Mouse (Mus musculus) limb, embryonic 14.5 days (tissue): ENCODE measurements around the gene Zfp341. TPM values are rescaled to one million over a fixed set of nuclear protein-coding genes. Genes with fewer than 3 reads are reported as not detected.

Source experiments
- ATAC-seq: fragments of 200-750 bp; cut with Nextera tagmentation; 2 replicates; pipeline ENCODE4 v1.8.0; 2017; ENCODE audit warnings: low read depth, moderate number of reproducible peaks, moderate TSS enrichment; ENCODE audit not compliant: low FRiP score
- DNase-seq: peaks from one replicate; pipeline ENCODE4 v3.0.0-alpha.2; 2015; ENCODE audit warnings: low spot score
- H3K27ac ChIP-seq: fragments of 300-500 bp; sonication (generic); replicated peaks from 2 replicates; pipeline ENCODE4 v1.5.1; 2014; ENCODE audit warnings: low read depth, mild to moderate bottlenecking, low read length, moderate library complexity, mixed read lengths
- H3K27me3 ChIP-seq: fragments of 300-500 bp; sonication (generic); 2 replicates; pipeline ENCODE4 v1.6.1; 2014; ENCODE audit warnings: low read length, mixed read lengths; ENCODE audit not compliant: control insufficient read depth, insufficient read depth
- H3K36me3 ChIP-seq: fragments of 300-500 bp; sonication (generic); 2 replicates; pipeline ENCODE4 v1.6.1; 2014; ENCODE audit warnings: mild to moderate bottlenecking, low read length, moderate library complexity, mixed read lengths; ENCODE audit not compliant: control insufficient read depth, insufficient read depth
- H3K4me1 ChIP-seq: fragments of 300-500 bp; sonication (generic); 2 replicates; pipeline ENCODE4 v1.6.1; 2014; ENCODE audit warnings: antibody characterized with exemption, low read length, mixed read lengths; ENCODE audit not compliant: control insufficient read depth, insufficient read depth
- H3K4me2 ChIP-seq: fragments of 300-500 bp; sonication (generic); replicated peaks from 2 replicates; pipeline ENCODE4 v1.6.1; 2014; ENCODE audit warnings: low read depth, mild to moderate bottlenecking, low read length, moderate library complexity; ENCODE audit not compliant: severe bottlenecking
- H3K4me3 ChIP-seq: fragments of 300-500 bp; sonication (generic); replicated peaks from 2 replicates; pipeline ENCODE4 v1.5.1; 2014; ENCODE audit warnings: low read length
- H3K9ac ChIP-seq: fragments of 300-500 bp; sonication (generic); 2 replicates; pipeline ENCODE4 v1.6.1; 2014; ENCODE audit warnings: mild to moderate bottlenecking, low read depth, low read length, moderate library complexity; ENCODE audit not compliant: severe bottlenecking
- H3K9me3 ChIP-seq: fragments of 300-500 bp; sonication (generic); 2 replicates; pipeline ENCODE4 v1.6.1; 2016; ENCODE audit warnings: low read length; ENCODE audit not compliant: control insufficient read depth
- POLR2A ChIP-seq: fragments of 200-500 bp; IDR thresholded peaks from 2 replicates; pipeline ENCODE4 v1.8.0; 2012; ENCODE audit warnings: inconsistent platforms, mild to moderate bottlenecking, moderate library complexity, borderline replicate concordance; ENCODE audit not compliant: insufficient read depth, insufficient read length; ENCODE audit errors: extremely low read depth
- WGBS: fragments of 180-500 bp; shearing (Covaris S2); extraction: QIAGEN DNeasy Blood & Tissue Kit; methylation state at CpG from one replicate; pipeline ENCODE4 v1.1.7; 2014; 5-methylcytosine and 5-hydroxymethylcytosine counted together
- polyA plus RNA-seq, 2 experiments: library from polyadenylated mRNA; depleted of rRNA in 1 of 2; stranded (reverse) in 1 of 2; unstranded in 1 of 2; fragments of >200 nt; fragmentation: Nextera tagmentation in 1 of 2; extraction: Ambion mirVana in 1 of 2; gene quantifications; 2 replicates each; pipeline versions ENCODE4 v1.2.1 to v1.2.3; 2012 to 2014

Gene Zfp341
- polyA plus RNA-seq, 2 experiments = 1.1 to 7.1 TPM

GRCm38 (mm10) chr2:154682712-154683111 lies 69.6 kb downstream of the Zfp341 start:
- Histone ChIP-seq H3K9ac (no peak overlapping the region), H3K27me3 (no peaks in the 10 kb centered on the region), H3K4me1 (peaks cover 3% of the 10 kb centered on the region), H3K9me3 (no peaks in the 10 kb centered on the region), H3K27ac (no peak overlapping the region), H3K4me2 (no peak overlapping the region), H3K36me3 (peaks cover 7% of the 10 kb centered on the region; the same call in 1 of the 2 replicates), H3K4me3 (no peak overlapping the region)
- ATAC-seq (no peak), DNase-seq (no peak)
- no peak for TF ChIP-seq POLR2A
- 31% methylated on average over 1 of the region's 1 CpGs for WGBS

- no peak overlapping the region for H3K9ac ChIP-seq
- no peak overlapping the region for H3K27ac ChIP-seq
- no peaks in the 10 kb centered on the region for H3K9me3 ChIP-seq
- no peak for DNase-seq
- no peak overlapping the region for H3K4me2 ChIP-seq
- H3K4me1 ChIP-seq = no peaks in the 10 kb centered on the region
- H3K27me3 ChIP-seq = no peaks in the 10 kb centered on the region
- ATAC-seq = no peak
- H3K36me3 ChIP-seq = peaks cover 15% of the 10 kb centered on the region
- H3K4me3 ChIP-seq = no peak overlapping the region
- TF ChIP-seq POLR2A = no peak
- WGBS = 91% methylated on average over 7 of the region's 7 CpGs
Observed at GRCm38 (mm10) chr2:154684901-154685470, 71.9 kb downstream of the Zfp341 start.

GRCm38 (mm10) chr2:154685772-154686171 lies 72.7 kb downstream of the Zfp341 start:
- H3K9me3 ChIP-seq = no peaks in the 10 kb centered on the region
- H3K4me2 ChIP-seq = no peak overlapping the region
- ATAC-seq (no peak), DNase-seq (no peak)
- H3K27me3 ChIP-seq = no peaks in the 10 kb centered on the region
- 89% methylated on average over 3 of the region's 3 CpGs for WGBS
- peaks cover 23% of the 10 kb centered on the region for H3K36me3 ChIP-seq
- no peak for TF ChIP-seq POLR2A
- no peak overlapping the region for H3K9ac ChIP-seq
- no peak overlapping the region for H3K27ac ChIP-seq
- no peak overlapping the region for H3K4me3 ChIP-seq
- H3K4me1 ChIP-seq = no peaks in the 10 kb centered on the region

- 91% methylated on average over 3 of the region's 3 CpGs for WGBS
- no peak for TF ChIP-seq POLR2A
- peaks cover 30% of the 10 kb centered on the region for H3K36me3 ChIP-seq
- no peaks in the 10 kb centered on the region for H3K9me3 ChIP-seq
- DNase-seq (no peak), ATAC-seq (no peak)
- H3K4me3 ChIP-seq = no peak overlapping the region
- H3K27ac ChIP-seq = no peak overlapping the region
- no peak overlapping the region for H3K9ac ChIP-seq
- H3K4me1 ChIP-seq = no peaks in the 10 kb centered on the region
- H3K27me3 ChIP-seq = no peaks in the 10 kb centered on the region
- H3K4me2 ChIP-seq = no peak overlapping the region
Observed at GRCm38 (mm10) chr2:154686819-154687218, 73.7 kb downstream of the Zfp341 start.

- H3K9me3 ChIP-seq = no peaks in the 10 kb centered on the region
- H3K27ac ChIP-seq = no peak overlapping the region
- peaks cover 55% of the 10 kb centered on the region for H3K36me3 ChIP-seq
- H3K9ac ChIP-seq = no peak overlapping the region
- H3K27me3 ChIP-seq = no peaks in the 10 kb centered on the region
- DNase-seq = no peak
- H3K4me1 ChIP-seq = no peaks in the 10 kb centered on the region
- H3K4me2 ChIP-seq = no peak overlapping the region
- no peak for ATAC-seq
- no peak for TF ChIP-seq POLR2A
- 90% methylated on average over 14 of the region's 14 CpGs for WGBS
- H3K4me3 ChIP-seq = no peak overlapping the region
Observed at GRCm38 (mm10) chr2:154689391-154689790, 76.3 kb downstream of the Zfp341 start.
